Mouse (Mus musculus) embryonic fibroblast, embryonic 13.5 days (primary cell): Measurements from ENCODE around the gene Cdca5.

Experiments
- CTCF ChIP-seq: IDR thresholded peaks from 2 replicates; pipeline ENCODE4 v1.5.1; 2011; ENCODE audit warnings: mild to moderate bottlenecking, control low read depth, low read length, moderate library complexity, borderline replicate concordance; ENCODE audit not compliant: insufficient read depth
- POLR2A ChIP-seq: IDR thresholded peaks from 2 replicates; pipeline ENCODE4 v1.6.1; 2011; ENCODE audit warnings: low read depth, mild to moderate bottlenecking, control low read depth, low read length, moderate library complexity

- TF ChIP-seq POLR2A, result no peak
- no peak for TF ChIP-seq CTCF
These were observed 54.9 kb downstream of the Cdca5 start for GRCm38 (mm10) chr19:6139701-6140100.
